Mouse (Mus musculus) embryonic facial prominence, embryonic 13.5 days (tissue): ENCODE results near the gene Adssl1. TPM values are rescaled to one million over a fixed set of nuclear protein-coding genes. Genes with fewer than 3 reads are reported as not detected.

ENCODE experiments used
- ATAC-seq: fragments of 200-750 bp; cut with Nextera tagmentation; 2 replicates; pipeline ENCODE4 v1.8.0; 2017; ENCODE audit warnings: low read depth; ENCODE audit not compliant: insufficient number of reproducible peaks, insufficient read depth, low FRiP score, low TSS enrichment
- H3K27ac ChIP-seq: fragments of 300-500 bp; sonication (generic); 2 replicates; pipeline ENCODE4 v1.5.1; 2015; ENCODE audit warnings: moderate library complexity, mild to moderate bottlenecking, inconsistent platforms
- H3K27me3 ChIP-seq: fragments of 300-500 bp; sonication (generic); 2 replicates; pipeline ENCODE4 v1.6.1; 2015; ENCODE audit warnings: mild to moderate bottlenecking, inconsistent platforms
- H3K36me3 ChIP-seq: fragments of 300-500 bp; sonication (generic); 2 replicates; pipeline ENCODE4 v1.6.1; 2015; ENCODE audit warnings: mild to moderate bottlenecking, inconsistent platforms
- H3K4me1 ChIP-seq: fragments of 300-500 bp; sonication (generic); 2 replicates; pipeline ENCODE4 v1.6.1; 2015; ENCODE audit warnings: inconsistent platforms
- H3K4me2 ChIP-seq: fragments of 300-500 bp; sonication (generic); 2 replicates; pipeline ENCODE4 v1.6.1; 2015; ENCODE audit warnings: moderate library complexity, mild to moderate bottlenecking, inconsistent platforms
- H3K4me3 ChIP-seq: fragments of 300-500 bp; sonication (generic); 2 replicates; pipeline ENCODE4 v1.5.1; 2015; ENCODE audit warnings: mild to moderate bottlenecking, inconsistent platforms
- H3K9ac ChIP-seq: fragments of 300-500 bp; sonication (generic); 2 replicates; pipeline ENCODE4 v1.6.1; 2015; ENCODE audit warnings: mild to moderate bottlenecking, inconsistent platforms
- H3K9me3 ChIP-seq: fragments of 300-500 bp; sonication (generic); 2 replicates; pipeline ENCODE4 v1.6.1; 2016; ENCODE audit warnings: inconsistent platforms
- WGBS: fragments of 180-500 bp; shearing (Covaris S2); methylation state at CpG from one replicate; pipeline ENCODE4 v1.1.7; 2015; ENCODE audit warnings: mixed read lengths; 5-methylcytosine and 5-hydroxymethylcytosine counted together
- polyA plus RNA-seq: library from polyadenylated mRNA; unstranded; fragments of >200 nt; fragmentation: Nextera tagmentation; extraction: Ambion mirVana; gene quantifications from 2 replicates; pipeline ENCODE4 v1.2.1, GENCODE M21; 2015

The Adssl1 gene
- polyA plus RNA-seq, 1 experiment from 2014 or later: 4.4 TPM

DNA sequence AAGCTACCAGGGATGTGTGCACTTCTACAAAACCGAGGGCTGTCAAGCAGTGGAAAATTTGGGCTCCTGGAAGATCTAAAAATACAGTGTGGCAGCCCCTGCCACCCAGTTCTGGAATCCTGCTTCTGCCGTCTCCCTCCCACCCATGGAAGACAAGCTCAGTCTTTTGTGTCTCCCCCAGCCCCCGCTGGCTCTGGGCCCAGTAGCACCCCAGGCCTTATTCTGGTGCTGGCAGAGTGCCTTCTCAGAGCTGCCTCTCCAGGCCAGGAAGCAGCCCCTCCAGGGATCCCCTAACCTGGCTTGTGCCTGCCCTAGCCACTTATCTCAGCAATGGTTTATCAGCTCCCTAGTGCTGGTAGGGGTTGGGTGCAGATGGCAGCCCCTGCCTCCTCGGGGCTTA is 24.9 kb upstream of the Adssl1 start:
- H3K4me1 ChIP-seq: peaks cover 55% of the 10 kb centered on the region
- WGBS: 28% methylated on average over 4 of the region's 4 CpGs
- H3K36me3 ChIP-seq: no peaks in the 10 kb centered on the region

DNA sequence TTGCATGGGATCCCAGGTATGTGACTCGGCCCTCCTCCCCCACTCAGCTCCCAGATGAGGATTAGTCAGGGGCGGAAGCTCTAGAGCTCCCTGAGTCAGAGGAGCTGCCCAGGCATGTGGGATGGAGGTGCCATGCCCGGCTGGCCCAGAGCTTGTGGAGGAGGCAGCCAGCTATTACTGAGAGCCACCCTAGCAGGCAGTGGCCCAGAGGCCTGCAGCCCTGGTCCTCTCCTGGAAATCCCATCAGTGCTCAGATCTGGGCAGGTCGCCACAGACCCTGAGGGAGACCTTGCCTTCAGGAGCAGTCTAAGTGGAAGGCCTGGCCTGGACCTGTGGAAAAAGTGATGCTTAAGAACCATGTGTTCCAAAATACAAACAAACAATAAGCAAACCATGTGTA is 24.2 kb upstream of the Adssl1 start:
- H3K36me3 ChIP-seq: peaks cover 6% of the 10 kb centered on the region; the same call in 1 of the 2 replicates
- no peak overlapping the region for H3K4me3 ChIP-seq
- H3K9me3 ChIP-seq: no peaks in the 10 kb centered on the region
- peaks cover 50% of the 10 kb centered on the region for H3K4me1 ChIP-seq
- no peak overlapping the region for H3K4me2 ChIP-seq
- WGBS: 78% methylated on average over 4 of the region's 4 CpGs
- H3K27ac ChIP-seq: peak overlapping the region; percentile 84
- no peaks in the 10 kb centered on the region for H3K27me3 ChIP-seq
- H3K9ac ChIP-seq: no peak overlapping the region
- no peak for ATAC-seq

More for the DNA sequence above, 24.9 kb upstream of the Adssl1 start:
- ATAC-seq: no peak
- Histone ChIP-seq H3K4me2 (no peak overlapping the region), H3K27ac (peak overlapping the region; percentile 84), H3K9ac (peak overlapping the region; percentile 49; the same call in 1 of the 2 replicates), H3K9me3 (no peaks in the 10 kb centered on the region), H3K27me3 (no peaks in the 10 kb centered on the region), H3K4me3 (no peak overlapping the region)

DNA sequence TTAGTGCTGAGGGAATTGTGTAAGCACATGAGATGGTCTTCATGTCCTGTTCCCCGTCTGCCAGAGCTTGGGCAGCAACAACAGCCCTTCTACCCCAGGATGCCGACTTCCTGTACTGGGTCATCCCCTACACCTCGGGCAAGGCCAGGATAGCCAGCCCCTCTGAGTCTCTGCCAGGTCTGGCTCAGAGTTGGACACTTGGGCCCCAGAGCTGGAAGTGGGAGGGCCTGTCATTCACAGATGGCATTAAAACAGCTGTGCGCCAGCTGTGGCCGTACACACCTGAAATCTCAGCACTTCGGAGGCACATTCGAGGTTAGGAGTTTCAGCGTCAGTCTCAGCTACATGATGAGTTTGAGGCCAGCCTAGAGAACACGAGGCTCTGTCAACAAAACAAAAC is 23.4 kb upstream of the Adssl1 start:
- Histone ChIP-seq H3K9ac (no peak overlapping the region), H3K9me3 (no peaks in the 10 kb centered on the region), H3K4me2 (no peak overlapping the region), H3K27ac (peak overlapping the region; percentile 33; the same call in 1 of the 2 replicates), H3K27me3 (no peaks in the 10 kb centered on the region), H3K4me1 (peaks cover 50% of the 10 kb centered on the region), H3K4me3 (no peak overlapping the region), H3K36me3 (peaks cover 9% of the 10 kb centered on the region)
- no peak for ATAC-seq
- 54% methylated on average over 9 of the region's 9 CpGs for WGBS

DNA sequence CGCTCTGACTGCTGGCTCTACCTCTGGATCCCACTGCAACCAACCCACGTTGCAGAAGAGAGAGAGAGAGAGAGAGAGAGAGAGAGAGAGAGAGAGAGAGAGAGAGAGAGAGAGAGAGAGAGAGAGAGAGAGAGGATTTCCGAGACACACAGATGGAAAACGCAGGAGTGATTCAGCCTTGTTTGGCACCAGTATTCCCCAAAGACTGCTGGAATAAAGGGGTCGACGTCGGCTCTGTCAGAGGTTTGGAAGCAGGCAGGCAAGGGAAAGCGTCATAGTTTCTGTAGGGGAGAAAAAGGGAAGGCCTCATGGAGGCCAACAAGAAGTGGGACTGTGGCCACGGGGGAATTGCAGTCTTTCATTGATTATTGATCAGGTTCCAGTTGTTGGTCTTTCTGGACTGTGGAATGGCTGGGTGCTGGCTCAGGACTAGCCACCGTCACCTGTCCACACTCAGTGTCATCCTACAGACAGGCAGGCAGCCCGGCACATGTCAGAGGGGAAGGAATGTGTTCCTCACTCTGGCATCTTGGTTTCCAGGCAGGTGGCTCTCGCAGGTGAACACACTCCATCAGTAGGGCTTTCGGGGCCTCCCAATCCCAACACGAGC is 22.8 kb upstream of the Adssl1 start:
- WGBS: 69% methylated on average over 14 of the region's 14 CpGs
- no peaks in the 10 kb centered on the region for H3K9me3 ChIP-seq
- H3K9ac ChIP-seq: no peak overlapping the region
- no peak for ATAC-seq
- peaks cover 50% of the 10 kb centered on the region for H3K4me1 ChIP-seq
- H3K27me3 ChIP-seq: no peaks in the 10 kb centered on the region
- peak overlapping the region; percentile 33; the same call in 1 of the 2 replicates for H3K27ac ChIP-seq
- no peak overlapping the region for H3K4me3 ChIP-seq
- H3K4me2 ChIP-seq: no peak overlapping the region
- peaks cover 13% of the 10 kb centered on the region for H3K36me3 ChIP-seq

DNA sequence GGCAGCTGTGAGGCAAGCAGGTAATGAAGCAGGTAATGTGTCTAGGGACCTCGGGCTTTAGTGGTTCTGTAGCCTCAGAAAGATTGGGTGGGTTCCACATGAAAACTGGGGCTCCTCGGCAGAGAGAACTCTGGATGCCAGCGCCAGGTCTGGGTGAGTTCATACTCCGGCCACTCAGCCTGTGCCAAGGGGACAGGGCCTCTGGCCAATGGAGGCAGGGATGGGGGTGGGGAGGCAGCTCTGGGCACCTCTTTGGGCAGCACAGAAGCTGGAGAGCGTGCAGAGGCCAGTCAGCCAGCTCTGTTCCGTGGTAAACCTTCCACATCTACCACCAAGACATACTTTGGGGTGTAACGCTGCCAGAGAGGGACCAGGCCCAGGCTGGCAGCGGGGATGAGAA is 22.2 kb upstream of the Adssl1 start:
- Histone ChIP-seq H3K4me2 (no peak overlapping the region), H3K4me3 (no peak overlapping the region), H3K36me3 (peaks cover 13% of the 10 kb centered on the region), H3K27ac (no peak overlapping the region), H3K9me3 (no peaks in the 10 kb centered on the region), H3K9ac (0 out of 2 replicates have a peak overlapping the region, but pooled peaks have one; percentile 17), H3K27me3 (no peaks in the 10 kb centered on the region), H3K4me1 (peaks cover 48% of the 10 kb centered on the region)
- ATAC-seq: no peak
- WGBS: 88% methylated on average over 8 of the region's 8 CpGs

DNA sequence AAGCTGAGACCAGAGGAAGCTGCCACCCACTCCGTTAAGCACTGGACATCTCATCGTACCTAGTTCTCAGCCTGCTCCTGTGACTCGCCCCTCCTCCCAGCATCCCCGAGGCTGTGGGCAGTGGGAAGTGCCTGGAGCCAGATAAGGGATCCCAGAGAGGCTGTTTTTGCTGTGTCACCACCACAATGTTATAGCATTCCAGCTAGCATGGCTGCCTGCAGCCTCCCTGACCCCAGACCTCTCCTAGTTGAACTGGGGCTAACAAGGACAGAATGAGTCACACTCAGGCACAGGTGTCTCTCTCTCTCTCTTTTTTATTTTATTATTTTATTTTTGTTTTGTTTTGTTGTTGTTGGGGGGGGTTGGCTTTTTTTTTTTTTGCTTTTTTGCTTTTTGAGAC is 20.6 kb upstream of the Adssl1 start:
- no peaks in the 10 kb centered on the region for H3K9me3 ChIP-seq
- 38% methylated on average over 4 of the region's 4 CpGs for WGBS
- H3K4me2 ChIP-seq: no peak overlapping the region
- no peak for ATAC-seq
- H3K4me1 ChIP-seq: peaks cover 35% of the 10 kb centered on the region
- peaks cover 24% of the 10 kb centered on the region for H3K36me3 ChIP-seq
- no peak overlapping the region for H3K4me3 ChIP-seq
- H3K27me3 ChIP-seq: no peaks in the 10 kb centered on the region
- no peak overlapping the region for H3K9ac ChIP-seq
- no peak overlapping the region for H3K27ac ChIP-seq

DNA sequence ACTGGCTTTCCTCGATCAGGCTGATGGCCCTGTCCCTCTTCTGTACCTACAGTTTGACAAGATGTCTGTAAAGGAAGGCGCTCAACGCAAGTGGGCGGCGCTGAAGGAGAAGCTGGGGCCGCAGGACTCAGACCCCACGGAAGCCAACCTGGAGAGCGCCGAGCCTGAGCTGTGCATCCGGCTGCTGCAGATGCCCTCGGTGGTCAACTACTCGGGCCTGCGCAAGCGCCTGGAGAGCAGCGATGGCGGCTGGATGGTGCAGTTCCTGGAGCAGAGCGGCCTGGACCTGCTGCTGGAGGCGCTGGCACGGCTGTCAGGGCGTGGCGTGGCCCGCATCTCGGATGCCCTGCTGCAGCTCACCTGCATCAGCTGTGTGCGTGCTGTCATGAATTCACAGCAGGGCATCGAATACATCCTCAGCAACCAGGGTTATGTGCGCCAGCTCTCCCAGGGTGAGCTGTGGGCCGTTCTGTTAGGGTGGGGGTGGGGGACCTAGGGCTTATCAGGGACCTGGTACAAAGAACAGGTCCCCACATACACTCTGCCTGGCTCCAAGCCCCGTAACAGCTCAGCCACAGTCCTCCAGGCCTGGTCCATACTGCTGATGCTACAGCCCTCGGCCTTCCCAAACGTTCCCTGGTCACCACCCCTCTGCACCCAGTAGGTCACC is 19.8 kb upstream of the Adssl1 start:
- Histone ChIP-seq H3K4me3 (no peak overlapping the region), H3K27ac (no peak overlapping the region), H3K27me3 (no peaks in the 10 kb centered on the region), H3K4me1 (peaks cover 33% of the 10 kb centered on the region), H3K36me3 (peaks cover 28% of the 10 kb centered on the region), H3K4me2 (no peak overlapping the region), H3K9ac (no peak overlapping the region), H3K9me3 (no peaks in the 10 kb centered on the region)
- WGBS: 80% methylated on average over 30 of the region's 30 CpGs
- no peak for ATAC-seq

DNA sequence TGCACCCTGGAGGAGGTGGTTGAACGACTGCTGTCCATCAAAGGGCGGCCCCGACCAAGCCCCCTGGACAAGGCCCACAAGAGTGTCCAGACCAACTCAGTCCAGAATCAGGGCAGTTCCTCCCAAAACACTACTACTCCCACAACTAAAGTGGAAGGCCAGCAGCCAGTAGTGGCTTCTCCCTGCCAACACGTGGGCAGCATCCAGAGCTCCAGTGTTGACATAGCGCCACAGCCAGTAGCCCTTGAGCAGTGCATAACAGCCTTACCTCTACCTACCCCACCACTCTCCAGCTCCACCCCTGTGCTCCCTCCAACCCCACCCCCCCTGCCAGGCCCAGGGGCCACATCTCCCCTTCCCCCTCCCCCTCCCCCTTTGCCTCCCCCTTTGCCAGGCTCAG is 15.8 kb upstream of the Adssl1 start:
- H3K4me1 ChIP-seq: peaks cover 11% of the 10 kb centered on the region
- no peak overlapping the region for H3K27ac ChIP-seq
- WGBS: 78% methylated on average over 5 of the region's 5 CpGs
- H3K27me3 ChIP-seq: no peaks in the 10 kb centered on the region
- H3K36me3 ChIP-seq: peaks cover 36% of the 10 kb centered on the region
- H3K4me3 ChIP-seq: no peak overlapping the region
- no peak for ATAC-seq
- H3K4me2 ChIP-seq: no peak overlapping the region
- no peak overlapping the region for H3K9ac ChIP-seq
- no peaks in the 10 kb centered on the region for H3K9me3 ChIP-seq

DNA sequence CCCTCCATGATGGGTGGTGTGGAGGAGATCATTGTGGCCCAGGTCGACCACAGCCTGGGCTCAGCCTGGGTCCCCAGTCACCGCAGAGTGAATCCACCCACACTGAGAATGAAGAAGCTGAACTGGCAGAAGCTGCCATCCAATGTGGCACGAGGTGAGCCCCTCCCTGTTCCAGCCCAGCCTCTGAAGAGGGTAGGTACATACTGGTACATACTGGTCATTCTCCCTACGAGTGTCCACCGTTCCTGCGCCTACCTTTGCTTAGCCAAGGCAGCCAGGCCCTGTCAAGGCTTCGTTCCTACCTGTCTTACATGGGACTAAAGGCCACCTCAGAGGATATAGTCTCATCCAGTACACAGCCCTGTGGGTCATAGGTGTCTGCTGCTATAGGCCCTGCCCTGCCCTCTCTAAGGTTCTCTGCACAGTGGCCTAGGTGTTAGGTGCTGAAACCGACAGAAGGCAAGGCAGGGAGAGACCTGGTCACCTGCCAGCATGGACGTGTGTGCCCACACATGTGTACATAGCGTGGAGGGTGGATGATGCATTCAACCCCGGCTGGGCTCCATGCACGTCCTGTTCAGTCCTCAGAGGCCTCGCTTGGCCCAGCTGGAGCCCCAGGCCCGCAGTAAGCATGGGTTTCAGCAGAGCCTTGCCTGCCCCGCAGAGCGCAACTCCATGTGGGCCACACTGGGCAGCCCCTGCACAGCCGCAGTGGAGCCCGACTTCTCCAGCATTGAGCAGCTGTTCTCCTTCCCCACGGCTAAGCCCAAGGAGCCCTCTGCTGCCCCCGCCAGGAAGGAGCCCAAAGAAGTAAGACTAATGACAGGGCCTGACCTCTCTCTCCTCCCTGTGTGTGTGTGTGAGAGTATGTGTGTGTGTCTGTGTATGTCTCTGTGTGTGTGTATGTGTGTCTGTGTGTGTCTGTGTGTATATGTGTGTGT is 14.9 kb upstream of the Adssl1 start:
- Histone ChIP-seq H3K9me3 (no peaks in the 10 kb centered on the region), H3K27me3 (no peaks in the 10 kb centered on the region), H3K4me1 (peaks cover 9% of the 10 kb centered on the region), H3K4me2 (no peak overlapping the region), H3K4me3 (no peak overlapping the region), H3K9ac (no peak overlapping the region), H3K27ac (no peak overlapping the region), H3K36me3 (peaks cover 45% of the 10 kb centered on the region)
- no peak for ATAC-seq
- 62% methylated on average over 20 of the region's 20 CpGs for WGBS

DNA sequence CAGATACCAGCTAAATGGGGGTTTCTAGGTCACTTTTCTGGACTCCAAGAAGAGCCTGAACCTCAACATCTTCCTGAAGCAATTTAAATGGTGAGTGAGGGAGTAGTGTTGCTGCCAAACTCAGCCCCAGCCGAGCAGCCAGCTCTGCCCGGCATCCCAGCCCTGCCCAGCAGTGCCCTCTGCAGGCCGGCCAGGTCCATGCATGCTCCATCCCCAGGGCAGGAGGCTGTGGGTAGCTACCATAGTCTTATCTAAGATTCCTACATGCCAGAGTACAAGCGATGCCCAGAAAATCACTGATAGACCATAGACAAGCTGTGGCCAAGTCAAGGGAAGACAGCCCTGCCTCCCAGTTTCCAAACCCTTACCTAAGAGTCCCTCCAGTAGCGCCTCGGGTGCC is 14.1 kb upstream of the Adssl1 start:
- Histone ChIP-seq H3K4me3 (no peak overlapping the region), H3K27me3 (no peaks in the 10 kb centered on the region), H3K4me2 (no peak overlapping the region), H3K9ac (no peak overlapping the region), H3K27ac (no peak overlapping the region), H3K9me3 (no peaks in the 10 kb centered on the region), H3K36me3 (peaks cover 45% of the 10 kb centered on the region), H3K4me1 (peaks cover 9% of the 10 kb centered on the region)
- 45% methylated on average over 6 of the region's 6 CpGs for WGBS
- no peak for ATAC-seq

DNA sequence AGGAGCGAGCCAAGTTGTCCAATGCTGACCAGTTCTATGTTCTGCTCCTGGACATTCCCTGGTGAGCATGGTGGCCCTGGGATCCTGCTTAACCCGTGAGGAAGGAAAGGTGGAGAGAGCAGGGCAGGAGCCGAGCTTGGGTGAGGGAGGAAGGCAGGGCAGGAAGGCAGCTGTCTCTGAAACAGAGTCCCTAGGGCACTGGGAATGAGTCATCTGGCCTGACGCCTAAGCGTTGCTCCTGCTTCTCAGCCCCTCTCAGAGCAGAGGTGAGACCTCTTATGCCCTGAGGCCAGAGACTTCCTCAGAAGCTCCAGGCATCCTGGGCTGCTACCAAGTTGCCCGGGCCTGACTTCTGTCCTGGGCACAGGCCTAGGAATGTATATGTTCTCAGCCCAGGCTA is 12.8 kb upstream of the Adssl1 start:
- Histone ChIP-seq H3K9me3 (no peaks in the 10 kb centered on the region), H3K27me3 (no peaks in the 10 kb centered on the region), H3K4me3 (no peak overlapping the region), H3K9ac (no peak overlapping the region), H3K4me2 (no peak overlapping the region), H3K27ac (no peak overlapping the region), H3K4me1 (peaks cover 9% of the 10 kb centered on the region), H3K36me3 (peaks cover 46% of the 10 kb centered on the region)
- no peak for ATAC-seq
- WGBS: 67% methylated on average over 6 of the region's 6 CpGs
